Mouse (Mus musculus) left cerebral cortex, adult 11 months (tissue): ENCODE measurements at regions not wholly inside any gene's neighbourhood (a gene's known extent, or its start where the extent isn't known, plus 50 kb on each side); places are given as distances from the start of the nearest gene placed in this dataset.

Experiments used
- DNase-seq: peaks from one replicate; pipeline ENCODE4 v3.0.0; 2022; ENCODE audit warnings: low spot score

- no peak for DNase-seq
These were observed 67.0 kb upstream of the Tle4 start for GRCm38 (mm10) chr19:14664682-14665417.

GRCm38 (mm10) chr19:14664096-14664586, 66.3 kb upstream of the Tle4 start:
- DNase-seq, result no peak

- DNase-seq, result no peak
These were observed 65.5 kb upstream of the Tle4 start for GRCm38 (mm10) chr19:14663350-14663749.

- no peak for DNase-seq
These were observed 61.9 kb upstream of the Tle4 start for GRCm38 (mm10) chr19:14659725-14660124.

- DNase-seq, result no peak
These were observed 60.6 kb upstream of the Tle4 start for GRCm38 (mm10) chr19:14658479-14658878.

GRCm38 (mm10) chr19:14656022-14656388, 58.2 kb upstream of the Tle4 start:
- no peak for DNase-seq

- DNase-seq, result no peak
These were observed 57.6 kb upstream of the Tle4 start for GRCm38 (mm10) chr19:14655302-14656021.
